Mouse (Mus musculus): Measurements from ENCODE around the gene Flywch1. TPM values are rescaled to one million over a fixed set of nuclear protein-coding genes. Genes with fewer than 3 reads are reported as not detected.

Flywch1 gene
- polyA plus RNA-seq, 1 experiment, result 2.3 TPM

GRCm38 (mm10) chr17:23742941-23743340 is 28.5 kb downstream of the Flywch1 start:
- no peak for TF ChIP-seq TAL1 (IDR thresholded peaks at IDR 0.05; ENCODE audit: low read length)
- TF ChIP-seq GATA1 (IDR thresholded peaks at IDR 0.05; ENCODE audit: low read length), result no peak
- peaks cover 21% of the 10 kb centered on the region; the same call in 1 of the 2 replicates for H3K9me3 ChIP-seq (ENCODE audit: control insufficient read depth, low read length)
- H3K27me3 ChIP-seq (ENCODE audit: control insufficient read depth), result peaks cover 99% of the 10 kb centered on the region
- H3K36me3 ChIP-seq (ENCODE audit: control insufficient read depth), result peaks cover 2% of the 10 kb centered on the region; the same call in 1 of the 2 replicates
- H3K4me3 ChIP-seq (replicated peaks), result no peak overlapping the region
- H3K4me1 ChIP-seq (ENCODE audit: control insufficient read depth), result peaks cover 44% of the 10 kb centered on the region

- H3K4me1 ChIP-seq (ENCODE audit: control insufficient read depth), result peaks cover 47% of the 10 kb centered on the region
Observed at GRCm38 (mm10) chr17:23742210-23742793, 29.1 kb downstream of the Flywch1 start.

GRCm38 (mm10) chr17:23741359-23742209 is 29.8 kb downstream of the Flywch1 start:
- peaks cover 14% of the 10 kb centered on the region for H3K36me3 ChIP-seq (ENCODE audit: control insufficient read depth)
- H3K4me3 ChIP-seq (replicated peaks), result no peak overlapping the region

More at GRCm38 (mm10) chr17:23742210-23742793, 29.1 kb downstream of the Flywch1 start:
- H3K9me3 ChIP-seq (ENCODE audit: control insufficient read depth, low read length), result peaks cover 21% of the 10 kb centered on the region; the same call in 1 of the 2 replicates
- TF ChIP-seq GATA1 (IDR thresholded peaks at IDR 0.05; ENCODE audit: low read length) (no peak), TAL1 (IDR thresholded peaks at IDR 0.05; ENCODE audit: low read length) (no peak)
- peaks cover 99% of the 10 kb centered on the region for H3K27me3 ChIP-seq (ENCODE audit: control insufficient read depth)
- H3K36me3 ChIP-seq (ENCODE audit: control insufficient read depth), result peaks cover 6% of the 10 kb centered on the region
- H3K4me3 ChIP-seq (replicated peaks), result no peak overlapping the region

GRCm38 (mm10) chr17:23740598-23741021 is 30.8 kb downstream of the Flywch1 start, which contains the start of gene Paqr4:
Gene Paqr4 (minus strand): TSS chr17:23740867.
- H3K36me3 ChIP-seq (ENCODE audit: control insufficient read depth), result peaks cover 23% of the 10 kb centered on the region
- no peak for TF ChIP-seq TAL1 (IDR thresholded peaks at IDR 0.05; ENCODE audit: low read length)
- TF ChIP-seq GATA1 (IDR thresholded peaks at IDR 0.05; ENCODE audit: low read length), result no peak
- peaks cover 44% of the 10 kb centered on the region for H3K4me1 ChIP-seq (ENCODE audit: control insufficient read depth)
- H3K9me3 ChIP-seq (ENCODE audit: control insufficient read depth, low read length), result peaks cover 21% of the 10 kb centered on the region; the same call in 1 of the 2 replicates
- peak within 1 kb of the TSS; percentile 75 for H3K4me3 ChIP-seq (replicated peaks)
- H3K27me3 ChIP-seq (ENCODE audit: control insufficient read depth), result peaks cover 85% of the 10 kb centered on the region

More at GRCm38 (mm10) chr17:23741359-23742209, 29.8 kb downstream of the Flywch1 start:
- no peak for TF ChIP-seq TAL1 (IDR thresholded peaks at IDR 0.05; ENCODE audit: low read length)
- TF ChIP-seq GATA1 (IDR thresholded peaks at IDR 0.05; ENCODE audit: low read length), result no peak
- Histone ChIP-seq H3K27me3 (ENCODE audit: control insufficient read depth) (peaks cover 94% of the 10 kb centered on the region), H3K4me1 (ENCODE audit: control insufficient read depth) (peaks cover 47% of the 10 kb centered on the region), H3K9me3 (ENCODE audit: control insufficient read depth, low read length) (peaks cover 21% of the 10 kb centered on the region; the same call in 1 of the 2 replicates)

GRCm38 (mm10) chr17:23740136-23740584 is 31.2 kb downstream of the Flywch1 start:
- Histone ChIP-seq H3K27me3 (ENCODE audit: control insufficient read depth) (peaks cover 80% of the 10 kb centered on the region), H3K9me3 (ENCODE audit: control insufficient read depth, low read length) (peaks cover 21% of the 10 kb centered on the region; the same call in 1 of the 2 replicates), H3K4me1 (ENCODE audit: control insufficient read depth) (peaks cover 44% of the 10 kb centered on the region), H3K36me3 (ENCODE audit: control insufficient read depth) (peaks cover 28% of the 10 kb centered on the region), H3K4me3 (replicated peaks) (peak overlapping the region; percentile 75)
- TF ChIP-seq GATA1 (IDR thresholded peaks at IDR 0.05; ENCODE audit: low read length) (no peak), TAL1 (IDR thresholded peaks at IDR 0.05; ENCODE audit: low read length) (no peak)

GRCm38 (mm10) chr17:23739202-23740135 is 31.9 kb downstream of the Flywch1 start:
- peaks cover 16% of the 10 kb centered on the region; the same call in 1 of the 2 replicates for H3K9me3 ChIP-seq (ENCODE audit: control insufficient read depth, low read length)
- no peak for TF ChIP-seq GATA1 (IDR thresholded peaks at IDR 0.05; ENCODE audit: low read length)
- no peak for TF ChIP-seq TAL1 (IDR thresholded peaks at IDR 0.05; ENCODE audit: low read length)
- peaks cover 44% of the 10 kb centered on the region for H3K4me1 ChIP-seq (ENCODE audit: control insufficient read depth)
- peaks cover 73% of the 10 kb centered on the region for H3K27me3 ChIP-seq (ENCODE audit: control insufficient read depth)
- peak overlapping the region; percentile 75 for H3K4me3 ChIP-seq (replicated peaks)
- H3K36me3 ChIP-seq (ENCODE audit: control insufficient read depth), result peaks cover 35% of the 10 kb centered on the region

GRCm38 (mm10) chr17:23738836-23739201 is 32.6 kb downstream of the Flywch1 start:
- Histone ChIP-seq H3K9me3 (ENCODE audit: control insufficient read depth, low read length) (peaks cover 15% of the 10 kb centered on the region; the same call in 1 of the 2 replicates), H3K27me3 (ENCODE audit: control insufficient read depth) (peaks cover 67% of the 10 kb centered on the region), H3K36me3 (ENCODE audit: control insufficient read depth) (peaks cover 41% of the 10 kb centered on the region), H3K4me3 (replicated peaks) (peak overlapping the region; percentile 75), H3K4me1 (ENCODE audit: control insufficient read depth) (peaks cover 44% of the 10 kb centered on the region)
- TF ChIP-seq TAL1 (IDR thresholded peaks at IDR 0.05; ENCODE audit: low read length) (no peak), GATA1 (IDR thresholded peaks at IDR 0.05; ENCODE audit: low read length) (no peak)
